Mouse (Mus musculus) liver, embryonic 13.5 days (tissue): ENCODE data around the gene Trmt11. TPM values are rescaled to one million over a fixed set of nuclear protein-coding genes. Genes with fewer than 3 reads are reported as not detected.
"Not testable (repeated sequence)": the region's sequence is repeated elsewhere in the genome, so short reads cannot be mapped to it uniquely, and the experiment has no call there.

Experiments
- ATAC-seq: fragments of 200-750 bp; cut with Nextera tagmentation; 2 replicates; pipeline ENCODE4 v1.8.0; 2017; ENCODE audit warnings: low read depth, mild to moderate bottlenecking, moderate number of reproducible peaks, moderate library complexity
- DNase-seq: peaks from one replicate; pipeline ENCODE4 v3.0.0; 2022
- H3K27ac ChIP-seq: fragments of 300-500 bp; sonication (generic); 2 replicates; pipeline ENCODE4 v1.5.1; 2015; ENCODE audit warnings: moderate library complexity, mild to moderate bottlenecking, inconsistent platforms
- H3K27me3 ChIP-seq: fragments of 300-500 bp; sonication (generic); 2 replicates; pipeline ENCODE4 v1.6.1; 2015; ENCODE audit warnings: mild to moderate bottlenecking, inconsistent platforms
- H3K36me3 ChIP-seq: fragments of 300-500 bp; sonication (generic); 2 replicates; pipeline ENCODE4 v1.6.1; 2015; ENCODE audit warnings: mild to moderate bottlenecking, inconsistent platforms
- H3K4me1 ChIP-seq: fragments of 300-500 bp; sonication (generic); replicated peaks from 2 replicates; pipeline ENCODE4 v1.6.1; 2015; ENCODE audit warnings: inconsistent platforms
- H3K4me2 ChIP-seq: fragments of 300-500 bp; sonication (generic); 2 replicates; pipeline ENCODE4 v1.6.1; 2015; ENCODE audit warnings: inconsistent platforms, mild to moderate bottlenecking, moderate library complexity
- H3K4me3 ChIP-seq: fragments of 300-500 bp; sonication (generic); replicated peaks from 2 replicates; pipeline ENCODE4 v1.5.1; 2015; ENCODE audit warnings: mild to moderate bottlenecking, inconsistent platforms
- H3K9ac ChIP-seq: fragments of 300-500 bp; sonication (generic); 2 replicates; pipeline ENCODE4 v1.6.1; 2015; ENCODE audit warnings: mild to moderate bottlenecking, inconsistent platforms
- H3K9me3 ChIP-seq: fragments of 300-500 bp; sonication (generic); replicated peaks from 2 replicates; pipeline ENCODE4 v1.6.1; 2016; ENCODE audit warnings: inconsistent platforms
- WGBS: fragments of 180-500 bp; shearing (Covaris S2); methylation state at CpG from one replicate; pipeline ENCODE4 v1.1.7; 2015; ENCODE audit not compliant: insufficient replicate concordance; 5-methylcytosine and 5-hydroxymethylcytosine counted together
- polyA plus RNA-seq: library from polyadenylated mRNA; unstranded; fragments of >200 nt; fragmentation: Nextera tagmentation; extraction: Ambion mirVana; gene quantifications from 2 replicates; pipeline ENCODE4 v1.2.1, GENCODE M21; 2015

Trmt11 gene
- 21.8 and 25.1 TPM in 2 replicates for polyA plus RNA-seq

DNA sequence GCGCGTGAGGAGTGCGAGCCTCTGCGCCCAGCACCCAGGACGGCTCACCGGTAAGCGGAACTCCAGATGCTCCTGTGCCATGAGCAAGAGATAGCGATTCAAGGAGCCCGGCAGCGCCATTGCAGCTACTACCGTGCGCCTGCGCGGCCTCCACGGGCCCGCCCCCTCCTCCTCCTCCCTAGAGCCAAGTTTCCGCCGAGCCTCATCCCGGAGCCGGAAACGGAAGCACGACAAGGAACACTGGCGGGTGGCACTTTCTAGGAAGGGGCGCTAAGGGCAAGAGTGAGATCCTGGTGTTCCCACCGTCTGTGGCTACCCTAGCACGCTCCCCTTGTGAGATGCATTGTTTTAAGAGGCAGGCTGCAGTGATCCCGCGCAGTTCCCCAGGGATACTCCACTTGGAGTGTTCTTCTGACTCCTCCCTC lies at the start of gene Trmt11:
TSS of gene Trmt11 (minus strand) at position 208 of the 425 bp plus-strand sequence.
- peaks cover 21% of the 10 kb centered on the region for H3K4me1 ChIP-seq
- DNase-seq = peak; percentile 84
- H3K4me2 ChIP-seq = peak within 1 kb of the TSS; percentile 83
- H3K27ac ChIP-seq = peak within 1 kb of the TSS; percentile 86
- H3K27me3 ChIP-seq = no peaks in the 10 kb centered on the region
- H3K9me3 ChIP-seq = no peaks in the 10 kb centered on the region
- WGBS = under 1% methylated on average over 28 of the region's 28 CpGs
- H3K4me3 ChIP-seq = peak within 1 kb of the TSS; percentile 80
- peaks cover 14% of the 10 kb centered on the region for H3K36me3 ChIP-seq
- ATAC-seq = peak; percentile 93
- H3K9ac ChIP-seq = peak within 1 kb of the TSS; percentile 82

DNA sequence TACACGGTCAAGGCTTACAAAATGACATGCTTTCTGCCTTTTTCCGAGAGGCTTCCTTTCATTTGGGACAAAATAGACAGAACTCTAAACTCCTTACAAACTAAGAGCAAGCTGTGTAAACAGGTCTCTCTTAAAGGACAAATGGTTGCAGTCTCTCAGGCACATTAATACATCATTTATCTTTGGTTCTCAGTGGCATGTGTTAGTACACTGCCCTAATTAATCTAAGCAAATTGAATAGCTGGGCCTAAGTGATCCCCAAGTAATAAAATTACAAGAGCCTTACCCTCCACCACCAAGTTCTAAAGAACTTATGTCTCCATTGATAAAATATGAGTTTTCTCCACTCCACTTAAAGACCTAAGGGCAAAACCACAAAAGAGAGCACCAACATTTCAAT lies 47.1 kb upstream of the Trmt11 start:
- 71% methylated on average over 2 of the region's 2 CpGs for WGBS
- Histone ChIP-seq H3K4me2 (no peak overlapping the region), H3K4me1 (no peaks in the 10 kb centered on the region), H3K27ac (no peak overlapping the region), H3K36me3 (peaks cover 22% of the 10 kb centered on the region), H3K27me3 (no peaks in the 10 kb centered on the region), H3K9me3 (no peaks in the 10 kb centered on the region), H3K9ac (no peak overlapping the region), H3K4me3 (no peak overlapping the region)
- ATAC-seq (no peak), DNase-seq (no peak)

DNA sequence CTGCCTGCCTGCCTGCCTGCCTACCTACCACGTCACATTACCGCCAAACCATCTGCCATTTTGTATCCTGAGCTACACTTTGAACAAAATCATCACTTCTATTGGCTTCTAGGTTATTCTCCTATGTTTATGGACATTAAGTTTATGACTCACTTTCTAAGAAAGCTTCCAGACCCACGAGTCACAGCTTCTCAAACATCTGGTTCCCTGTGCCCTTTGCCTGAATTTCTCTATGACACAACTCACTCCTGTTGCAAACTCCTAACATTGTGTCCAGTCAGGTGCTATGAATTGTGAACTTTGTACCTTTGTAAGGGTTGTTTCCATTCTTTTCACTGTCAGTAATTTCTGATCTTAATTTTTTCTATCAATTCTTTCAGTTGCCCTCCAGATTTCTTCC lies 37.7 kb upstream of the Trmt11 start:
- Histone ChIP-seq H3K36me3 (no peaks in the 10 kb centered on the region), H3K27ac (no peak overlapping the region), H3K9ac (no peak overlapping the region), H3K27me3 (no peaks in the 10 kb centered on the region), H3K9me3 (no peaks in the 10 kb centered on the region), H3K4me1 (peaks cover 13% of the 10 kb centered on the region), H3K4me2 (no peak overlapping the region), H3K4me3 (no peak overlapping the region)
- ATAC-seq (no peak), DNase-seq (no peak)
- 64% methylated on average over 3 of the region's 3 CpGs for WGBS

DNA sequence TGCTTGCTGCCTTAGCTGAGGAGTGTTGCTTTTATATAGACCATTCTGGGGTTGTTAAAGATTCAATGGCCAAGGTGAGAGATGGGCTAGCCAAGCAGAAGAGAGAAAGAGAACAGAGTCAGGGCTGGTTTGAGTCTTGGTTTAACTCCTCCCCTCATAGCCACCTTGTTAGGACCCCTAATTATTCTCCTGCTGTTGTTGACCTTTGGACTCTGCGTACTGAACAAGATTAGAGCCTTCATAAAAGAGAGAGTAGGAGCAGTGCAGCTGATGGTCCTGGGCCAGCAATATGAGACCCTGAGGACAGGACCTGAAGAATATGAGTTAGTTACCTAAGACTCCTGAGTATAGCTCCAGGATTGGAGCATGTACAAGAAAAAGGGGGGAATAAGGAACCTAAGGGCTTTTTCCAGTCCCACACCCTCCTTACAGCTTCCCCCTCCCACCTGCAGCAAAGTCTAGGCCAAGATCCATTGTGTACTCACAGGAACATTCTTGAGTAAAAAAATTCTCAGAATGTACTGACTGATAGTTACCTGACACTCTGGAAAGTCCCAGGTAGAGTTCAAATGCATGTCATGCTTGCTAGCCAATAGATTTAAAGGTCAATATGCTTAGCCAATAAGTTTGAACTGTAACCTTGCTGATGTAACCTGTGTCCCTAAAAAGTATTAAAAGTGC lies 36.1 kb upstream of the Trmt11 start:
- not testable (repeated sequence) for H3K36me3 ChIP-seq, H3K27me3 ChIP-seq, H3K9ac ChIP-seq, DNase-seq, H3K9me3 ChIP-seq, H3K4me2 ChIP-seq, ATAC-seq, H3K27ac ChIP-seq, H3K4me3 ChIP-seq
- WGBS = 69% methylated on average over 1 of the region's 1 CpGs
- H3K4me1 ChIP-seq = peaks cover 29% of the 10 kb centered on the region

- H3K9ac ChIP-seq = no peak overlapping the region
- H3K4me2 ChIP-seq = peak overlapping the region; percentile 33
- no peaks in the 10 kb centered on the region for H3K27me3 ChIP-seq
- H3K4me3 ChIP-seq = no peak overlapping the region
- ATAC-seq (peak; percentile 87), DNase-seq (no peak)
- 75% methylated on average over 1 of the region's 1 CpGs for WGBS
- H3K9me3 ChIP-seq = no peaks in the 10 kb centered on the region
- no peaks in the 10 kb centered on the region for H3K36me3 ChIP-seq
- H3K27ac ChIP-seq = peak overlapping the region; percentile 58
- peaks cover 41% of the 10 kb centered on the region for H3K4me1 ChIP-seq
These were observed 32.2 kb upstream of the Trmt11 start for GRCm38 (mm10) chr10:30632718-30633117.

DNA sequence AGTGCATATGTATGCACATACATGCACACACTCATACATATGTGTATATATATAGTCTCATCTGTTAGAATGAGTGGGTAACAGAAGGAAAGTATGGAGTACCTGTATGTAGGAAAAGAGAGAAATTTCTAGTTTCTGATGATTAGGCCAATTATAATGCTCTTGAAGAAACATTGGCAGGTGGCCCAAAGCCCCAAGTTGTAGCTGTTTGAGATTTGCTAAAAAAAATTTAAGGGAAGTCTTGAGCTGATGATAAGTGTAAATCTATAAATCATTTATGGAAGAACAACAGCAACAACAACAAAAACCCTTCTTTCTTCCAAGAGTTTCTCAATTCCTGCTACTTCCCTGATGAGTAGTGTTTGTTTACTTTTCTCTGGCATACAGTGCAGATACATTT lies 29.4 kb upstream of the Trmt11 start:
- no peaks in the 10 kb centered on the region for H3K36me3 ChIP-seq
- no peak overlapping the region for H3K4me3 ChIP-seq
- DNase-seq (no peak), ATAC-seq (no peak)
- H3K9me3 ChIP-seq = no peaks in the 10 kb centered on the region
- no peaks in the 10 kb centered on the region for H3K27me3 ChIP-seq
- no peak overlapping the region for H3K4me2 ChIP-seq
- peaks cover 41% of the 10 kb centered on the region for H3K4me1 ChIP-seq
- H3K9ac ChIP-seq = no peak overlapping the region
- H3K27ac ChIP-seq = no peak overlapping the region

DNA sequence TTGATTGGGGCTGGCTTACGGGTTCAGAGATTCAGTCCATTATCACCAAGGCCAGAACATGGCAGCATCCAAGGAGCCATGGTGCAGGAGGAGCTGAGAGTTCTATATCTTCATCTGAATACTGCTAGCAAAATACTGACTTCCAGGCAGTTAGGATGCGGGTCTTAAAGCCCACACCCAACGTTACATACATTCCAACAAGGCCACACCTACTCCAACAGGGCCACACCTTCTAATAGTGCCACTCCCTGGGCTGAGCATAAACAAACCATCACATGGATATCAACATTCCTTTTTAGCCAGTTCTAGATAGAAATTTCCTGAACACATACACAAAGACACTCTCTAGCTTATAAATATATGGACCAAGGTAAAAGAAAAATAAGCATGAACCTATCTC lies 29.0 kb upstream of the Trmt11 start, which contains the start of gene Hint3:
TSS of gene Hint3 (minus strand) at position 120 of the 400 bp plus-strand sequence.
- no peaks in the 10 kb centered on the region for H3K27me3 ChIP-seq
- no peaks in the 10 kb centered on the region for H3K9me3 ChIP-seq
- no peak within 1 kb of the TSS for H3K9ac ChIP-seq
- H3K4me3 ChIP-seq = no peak within 1 kb of the TSS
- 59% methylated on average over 3 of the region's 3 CpGs for WGBS
- ATAC-seq = peak; percentile 63; the same call in 1 of the 2 replicates
- H3K4me1 ChIP-seq = peaks cover 41% of the 10 kb centered on the region
- H3K27ac ChIP-seq = no peak within 1 kb of the TSS; the same call in 1 of the 2 replicates
- DNase-seq = no peak
- no peaks in the 10 kb centered on the region for H3K36me3 ChIP-seq
- H3K4me2 ChIP-seq = no peak within 1 kb of the TSS

- H3K4me2 ChIP-seq, ATAC-seq, H3K4me3 ChIP-seq, H3K27me3 ChIP-seq, DNase-seq, H3K36me3 ChIP-seq, H3K9ac ChIP-seq, H3K9me3 ChIP-seq, H3K27ac ChIP-seq: not testable (repeated sequence)
- H3K4me1 ChIP-seq = peaks cover 36% of the 10 kb centered on the region
- WGBS = 79% methylated on average over 11 of the region's 11 CpGs
These were observed 27.9 kb upstream of the Trmt11 start for GRCm38 (mm10) chr10:30628444-30628843.

DNA sequence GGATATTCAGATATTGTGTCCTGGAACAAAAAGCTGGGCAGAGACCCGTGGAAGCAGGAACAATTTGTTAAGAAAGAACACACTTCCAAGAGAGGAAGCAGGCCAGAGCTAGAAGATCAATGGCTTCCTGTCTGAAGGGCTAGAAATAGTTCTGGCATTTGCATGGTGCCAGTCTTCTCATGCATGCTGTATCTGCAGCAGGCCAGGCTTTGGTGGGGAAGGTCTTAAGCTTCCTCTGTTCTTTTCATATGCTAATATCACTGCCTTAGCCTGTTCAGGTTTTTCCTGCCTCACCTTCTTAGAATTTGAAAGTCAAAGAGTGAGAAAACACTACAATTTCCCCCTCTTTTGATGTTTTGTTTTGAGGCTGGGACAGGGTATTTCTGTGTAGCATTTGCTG lies 27.0 kb upstream of the Trmt11 start:
- Histone ChIP-seq H3K27ac (no peak overlapping the region), H3K36me3 (no peaks in the 10 kb centered on the region), H3K9me3 (no peaks in the 10 kb centered on the region), H3K9ac (no peak overlapping the region), H3K27me3 (no peaks in the 10 kb centered on the region), H3K4me1 (peaks cover 27% of the 10 kb centered on the region), H3K4me3 (no peak overlapping the region), H3K4me2 (no peak overlapping the region)
- ATAC-seq (no peak), DNase-seq (no peak)
- 9% methylated on average over 1 of the region's 1 CpGs for WGBS

- DNase-seq = no peak
- Histone ChIP-seq H3K9ac (no peak overlapping the region), H3K4me3 (no peak overlapping the region), H3K27me3 (0 out of 2 replicates have a peak, but pooled peaks cover 4% of the 10 kb centered on the region), H3K36me3 (no peaks in the 10 kb centered on the region), H3K27ac (no peak overlapping the region), H3K9me3 (no peaks in the 10 kb centered on the region), H3K4me1 (peaks cover 9% of the 10 kb centered on the region), H3K4me2 (no peak overlapping the region)
- ATAC-seq = no peak
- WGBS = 60% methylated on average over 5 of the region's 5 CpGs
These were observed 23.8 kb upstream of the Trmt11 start for GRCm38 (mm10) chr10:30624161-30625019.

- Histone ChIP-seq H3K4me3 (no peak overlapping the region), H3K9ac (no peak overlapping the region), H3K9me3 (no peaks in the 10 kb centered on the region), H3K27ac (no peak overlapping the region), H3K4me2 (no peak overlapping the region), H3K27me3 (0 out of 2 replicates have a peak, but pooled peaks cover 4% of the 10 kb centered on the region), H3K36me3 (no peaks in the 10 kb centered on the region), H3K4me1 (peaks cover 9% of the 10 kb centered on the region)
- DNase-seq (no peak), ATAC-seq (no peak)
These were observed 22.4 kb upstream of the Trmt11 start for GRCm38 (mm10) chr10:30622928-30623327.
